Mouse (Mus musculus) natural killer cell, adult 2 months (primary cell): ENCODE results near the gene Ttc30a1.

Experiments
- DNase-seq, 2 experiments: peaks; one replicate each; pipeline ENCODE4 v3.0.0; 2022; ENCODE audit warnings: low spot score in 2 of 2

Ttc30a1 gene

DNA sequence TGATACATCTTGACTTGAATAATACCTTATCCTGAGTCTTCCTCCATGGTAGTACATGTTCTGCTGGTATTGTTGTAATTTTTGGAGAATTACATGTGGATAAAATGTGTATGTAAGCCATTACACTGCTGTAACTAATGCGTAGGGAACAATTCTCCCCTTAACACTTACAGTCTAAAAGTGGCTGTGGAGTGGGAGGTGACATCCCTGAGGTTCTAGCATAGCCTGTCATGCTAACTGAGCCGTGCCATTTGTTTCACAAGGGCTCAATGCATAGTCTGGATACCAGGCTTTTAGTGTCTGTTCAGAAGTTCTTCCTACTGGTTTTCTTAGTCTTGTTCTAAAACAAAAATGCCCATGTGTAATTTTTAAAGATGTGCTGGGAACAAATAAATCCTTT is 50.8 kb downstream of the Ttc30a1 start:
- DNase-seq: no peak

- DNase-seq: no peak
These were observed 51.9 kb downstream of the Ttc30a1 start for GRCm38 (mm10) chr2:75929786-75930444.

DNA sequence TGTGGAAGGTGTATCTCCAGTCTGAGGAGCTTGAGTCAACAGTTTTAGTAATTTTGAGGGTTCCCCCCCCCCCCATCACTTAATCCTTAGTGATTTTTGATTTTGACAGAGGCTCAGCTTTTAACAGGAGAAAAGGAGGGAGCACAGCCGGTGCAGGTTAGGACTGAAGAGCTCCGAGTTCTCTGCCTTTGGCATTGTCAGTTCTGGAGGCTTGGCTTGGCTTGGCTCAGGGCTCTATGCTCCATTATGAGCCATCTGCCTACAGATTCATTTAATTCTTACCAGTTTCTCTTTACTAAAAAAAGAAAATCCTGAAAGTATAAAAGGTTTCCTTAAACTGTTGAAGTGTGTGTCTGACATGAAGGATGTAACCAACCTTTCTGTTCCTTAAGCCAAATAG is 52.6 kb downstream of the Ttc30a1 start:
- no peak for DNase-seq
